Mouse (Mus musculus): ENCODE results near the gene Dmkn. TPM values are rescaled to one million over a fixed set of nuclear protein-coding genes. Genes with fewer than 3 reads are reported as not detected.
A peak's percentile ranks its signal among the peaks of the same experiment; 100 is the strongest.

The Dmkn gene
- polyA plus RNA-seq, 1 experiment: 3.6 TPM

DNA sequence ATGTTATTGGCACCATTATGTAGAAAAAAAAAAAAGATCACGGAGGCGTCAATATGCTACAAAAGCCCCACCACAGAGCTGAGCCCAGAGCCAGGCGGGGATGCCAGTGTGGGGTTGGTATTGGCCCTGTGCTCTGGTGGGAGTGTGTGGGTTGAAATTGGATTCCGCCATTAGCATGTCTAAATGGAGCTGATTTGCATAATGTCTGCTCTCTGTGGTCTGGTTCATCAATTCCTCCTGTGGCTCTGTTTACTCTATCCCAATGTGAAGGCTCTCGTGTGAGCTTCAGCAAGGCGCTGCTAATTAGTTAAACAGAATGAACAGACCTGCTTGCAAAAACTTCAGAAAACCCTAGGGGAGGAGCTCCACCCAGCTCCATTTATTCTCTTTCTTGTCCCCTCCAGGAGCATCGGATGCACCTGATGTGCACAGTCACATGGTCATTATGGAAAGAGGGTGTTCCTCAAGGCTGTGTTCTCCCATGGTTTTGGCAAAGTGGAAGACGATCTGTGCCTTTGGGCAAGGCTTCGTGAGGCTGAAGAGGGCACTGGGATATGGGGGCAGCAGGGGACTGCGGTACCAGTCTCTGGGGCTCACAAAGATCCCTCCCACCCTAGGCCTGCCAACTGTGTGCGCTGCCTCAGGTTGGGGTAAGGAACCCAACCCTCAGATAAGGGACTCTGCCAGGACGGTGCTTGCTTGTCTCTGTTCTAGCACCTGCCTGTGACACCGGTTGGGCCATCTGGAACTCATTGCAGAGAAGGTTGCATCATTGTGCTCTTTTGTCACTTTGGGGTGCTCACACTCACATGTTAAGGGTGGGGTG, 22.4 kb downstream of the Dmkn start:
- Histone ChIP-seq H3K4me1 (ENCODE audit: control insufficient read depth, insufficient read depth, low read length) (no peaks in the 10 kb centered on the region), H3K27ac (ENCODE audit: insufficient read depth, low read depth, low read length) (no peak overlapping the region), H3K4me3 (ENCODE audit: insufficient read depth, low read length) (no peak overlapping the region)
- TF ChIP-seq POLR2A (IDR thresholded peaks at IDR 0.05; ENCODE audit: borderline replicate concordance, low read depth, low read length): no peak
- no peak for TF ChIP-seq CTCF (IDR thresholded peaks at IDR 0.05; ENCODE audit: low read depth, low read length)

- H3K4me1 ChIP-seq (ENCODE audit: control insufficient read depth, insufficient read depth, low read length): no peaks in the 10 kb centered on the region
- no peak within 1 kb of the TSS for H3K4me3 ChIP-seq (ENCODE audit: insufficient read depth, low read length)
- no peak within 1 kb of the TSS for H3K27ac ChIP-seq (ENCODE audit: insufficient read depth, low read depth, low read length)
- TF ChIP-seq CTCF (IDR thresholded peaks at IDR 0.05; ENCODE audit: low read depth, low read length) (no peak), POLR2A (IDR thresholded peaks at IDR 0.05; ENCODE audit: borderline replicate concordance, low read depth, low read length) (no peak)
Observed at GRCm38 (mm10) chr7:30787377-30788022, 23.9 kb downstream of the Dmkn start, which contains the start of gene Krtdap. TSS of gene Krtdap (plus strand) at chr7:30787896.

- Histone ChIP-seq H3K27ac (ENCODE audit: insufficient read depth, low read depth, low read length) (no peak overlapping the region), H3K4me1 (ENCODE audit: control insufficient read depth, insufficient read depth, low read length) (peaks cover 7% of the 10 kb centered on the region), H3K4me3 (ENCODE audit: insufficient read depth, low read length) (no peak overlapping the region)
- TF ChIP-seq POLR2A (IDR thresholded peaks at IDR 0.05; ENCODE audit: borderline replicate concordance, low read depth, low read length) (no peak), CTCF (IDR thresholded peaks at IDR 0.05; ENCODE audit: low read depth, low read length) (no peak)
Observed at GRCm38 (mm10) chr7:30790141-30790540, 26.6 kb downstream of the Dmkn start.

- no peak for TF ChIP-seq POLR2A (IDR thresholded peaks at IDR 0.05; ENCODE audit: borderline replicate concordance, low read depth, low read length)
- TF ChIP-seq CTCF (IDR thresholded peaks at IDR 0.05; ENCODE audit: low read depth, low read length): no peak
- Histone ChIP-seq H3K4me1 (ENCODE audit: control insufficient read depth, insufficient read depth, low read length) (peaks cover 12% of the 10 kb centered on the region), H3K27ac (ENCODE audit: insufficient read depth, low read depth, low read length) (no peak overlapping the region), H3K4me3 (ENCODE audit: insufficient read depth, low read length) (no peak overlapping the region)
Observed at GRCm38 (mm10) chr7:30791921-30792320, 28.4 kb downstream of the Dmkn start.

DNA sequence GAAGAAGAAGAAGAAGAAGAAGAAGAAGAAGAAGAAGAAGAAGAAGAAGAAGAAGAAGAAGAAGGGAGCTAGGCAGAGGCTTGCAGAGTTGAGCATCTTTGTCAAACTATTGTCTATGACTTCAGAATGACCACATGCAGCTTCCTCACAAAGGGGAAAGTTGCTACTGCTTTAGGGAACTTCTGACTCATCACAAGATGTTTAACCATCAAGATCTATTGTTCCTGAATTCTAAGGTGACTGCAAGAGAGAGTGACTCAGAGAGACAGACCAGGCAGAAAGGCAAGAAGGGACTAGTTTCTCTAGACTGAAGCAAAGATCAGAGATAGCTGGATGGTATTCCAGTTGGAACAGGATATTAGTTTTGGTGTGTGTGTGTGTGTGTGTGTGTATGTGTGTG, 31.4 kb downstream of the Dmkn start:
- TF ChIP-seq CTCF (IDR thresholded peaks at IDR 0.05; ENCODE audit: low read depth, low read length) (no peak), POLR2A (IDR thresholded peaks at IDR 0.05; ENCODE audit: borderline replicate concordance, low read depth, low read length) (no peak)
- Histone ChIP-seq H3K4me1 (ENCODE audit: control insufficient read depth, insufficient read depth, low read length) (peaks cover 12% of the 10 kb centered on the region), H3K4me3 (ENCODE audit: insufficient read depth, low read length) (no peak overlapping the region), H3K27ac (ENCODE audit: insufficient read depth, low read depth, low read length) (peak overlapping the region; percentile 37; the same call in 1 of the 2 replicates)

DNA sequence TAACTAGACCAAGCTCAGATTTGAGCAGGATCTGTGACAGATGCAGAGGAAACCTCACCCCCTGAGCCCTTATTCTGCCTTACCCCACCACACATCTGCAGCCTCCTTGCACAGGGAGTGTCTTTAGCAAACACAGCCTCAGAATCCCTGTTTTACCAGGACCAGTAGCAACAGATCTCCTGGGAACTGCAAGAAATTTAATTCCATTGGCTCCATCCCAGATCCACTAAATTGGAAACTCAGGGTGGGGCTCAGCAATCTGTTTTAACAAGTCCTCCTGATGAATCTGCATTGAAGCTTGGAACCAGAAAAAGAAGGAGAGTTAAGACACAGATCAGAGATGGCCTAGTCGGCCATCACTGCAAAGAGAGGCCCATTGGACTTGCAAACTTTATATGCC, 33.2 kb downstream of the Dmkn start:
- H3K27ac ChIP-seq (ENCODE audit: insufficient read depth, low read depth, low read length): no peak overlapping the region
- no peak for TF ChIP-seq POLR2A (IDR thresholded peaks at IDR 0.05; ENCODE audit: borderline replicate concordance, low read depth, low read length)
- TF ChIP-seq CTCF (IDR thresholded peaks at IDR 0.05; ENCODE audit: low read depth, low read length): no peak
- no peak overlapping the region for H3K4me3 ChIP-seq (ENCODE audit: insufficient read depth, low read length)
- peaks cover 12% of the 10 kb centered on the region for H3K4me1 ChIP-seq (ENCODE audit: control insufficient read depth, insufficient read depth, low read length)

DNA sequence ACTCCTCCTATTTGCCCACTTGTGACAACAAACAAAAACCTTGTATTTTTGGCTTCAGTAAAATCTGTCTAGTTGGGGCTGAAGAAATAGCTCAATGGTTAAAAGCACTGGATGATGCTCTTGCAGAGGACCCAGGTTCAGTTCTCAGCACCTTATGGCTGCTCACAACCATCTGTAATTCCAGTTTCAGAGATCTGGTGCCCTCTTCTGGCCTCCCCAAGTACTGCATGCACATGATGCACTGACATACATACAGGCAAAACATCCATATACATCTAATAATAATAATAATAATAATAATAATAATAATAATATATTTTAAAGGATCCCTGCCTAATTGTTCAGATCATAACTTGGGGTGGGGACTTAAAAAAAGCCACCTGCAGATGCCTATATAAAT, 37.1 kb downstream of the Dmkn start:
- no peak overlapping the region for H3K4me3 ChIP-seq (ENCODE audit: insufficient read depth, low read length)
- TF ChIP-seq POLR2A (IDR thresholded peaks at IDR 0.05; ENCODE audit: borderline replicate concordance, low read depth, low read length): no peak
- no peak for TF ChIP-seq CTCF (IDR thresholded peaks at IDR 0.05; ENCODE audit: low read depth, low read length)
- no peaks in the 10 kb centered on the region for H3K4me1 ChIP-seq (ENCODE audit: control insufficient read depth, insufficient read depth, low read length)

GRCm38 (mm10) chr7:30803256-30803655, 39.7 kb downstream of the Dmkn start:
- no peak for TF ChIP-seq POLR2A (IDR thresholded peaks at IDR 0.05; ENCODE audit: borderline replicate concordance, low read depth, low read length)
- no peak for TF ChIP-seq CTCF (IDR thresholded peaks at IDR 0.05; ENCODE audit: low read depth, low read length)
- no peaks in the 10 kb centered on the region for H3K4me1 ChIP-seq (ENCODE audit: control insufficient read depth, insufficient read depth, low read length)

More for the DNA sequence above, 37.1 kb downstream of the Dmkn start:
- no peak overlapping the region for H3K27ac ChIP-seq (ENCODE audit: insufficient read depth, low read depth, low read length)

GRCm38 (mm10) chr7:30804026-30804715, 40.6 kb downstream of the Dmkn start:
- TF ChIP-seq POLR2A (IDR thresholded peaks at IDR 0.05; ENCODE audit: borderline replicate concordance, low read depth, low read length) (no peak), CTCF (IDR thresholded peaks at IDR 0.05; ENCODE audit: low read depth, low read length) (no peak)
- H3K4me3 ChIP-seq (ENCODE audit: insufficient read depth, low read length): no peak overlapping the region

More at GRCm38 (mm10) chr7:30803256-30803655, 39.7 kb downstream of the Dmkn start:
- Histone ChIP-seq H3K27ac (ENCODE audit: insufficient read depth, low read depth, low read length) (no peak overlapping the region), H3K4me3 (ENCODE audit: insufficient read depth, low read length) (no peak overlapping the region)

More at GRCm38 (mm10) chr7:30804026-30804715, 40.6 kb downstream of the Dmkn start:
- H3K27ac ChIP-seq (ENCODE audit: insufficient read depth, low read depth, low read length): no peak overlapping the region
- H3K4me1 ChIP-seq (ENCODE audit: control insufficient read depth, insufficient read depth, low read length): no peaks in the 10 kb centered on the region
